Mouse (Mus musculus) myocyte (in vitro differentiated cells): ENCODE measurements around the gene Pkd2.

Experiments
- CEBPB ChIP-seq: IDR thresholded peaks from 2 replicates; pipeline ENCODE4 v1.6.1; 2011; ENCODE audit warnings: mild to moderate bottlenecking, moderate library complexity; ENCODE audit not compliant: poor library complexity, insufficient read depth, severe bottlenecking
- E2F4 ChIP-seq: IDR thresholded peaks from one replicate; pipeline ENCODE4 v1.6.1; 2011; ENCODE audit warnings: mild to moderate bottlenecking, control low read depth, moderate library complexity; ENCODE audit not compliant: insufficient read depth
- MAX ChIP-seq: IDR thresholded peaks from one replicate; pipeline ENCODE4 v1.6.1; 2011; ENCODE audit warnings: low read depth, mild to moderate bottlenecking, control low read depth
- MYOD1 ChIP-seq, 3 experiments: IDR thresholded peaks; one replicate each; pipeline ENCODE4 v1.6.1; 2011; ENCODE audit warnings: control low read depth in 2 of 3, low read depth in 2 of 3, mild to moderate bottlenecking in 2 of 3, moderate library complexity in 1 of 3; ENCODE audit not compliant: insufficient read length in 2 of 3, control insufficient read depth in 1 of 3
- MYOG ChIP-seq, 3 experiments: IDR thresholded peaks; one replicate each; pipeline ENCODE4 v1.6.1; 2011; ENCODE audit warnings: control low read depth in 2 of 3, low read depth in 2 of 3, mild to moderate bottlenecking in 2 of 3; ENCODE audit not compliant: insufficient read length in 2 of 3, control insufficient read depth in 1 of 3, insufficient read depth in 1 of 3
- POLR2A ChIP-seq: IDR thresholded peaks from one replicate; pipeline ENCODE4 v1.6.1; 2011; ENCODE audit warnings: low read depth, mild to moderate bottlenecking, control low read depth, moderate library complexity; ENCODE audit not compliant: insufficient read length
- POLR2AphosphoS2 ChIP-seq: IDR thresholded peaks from one replicate; pipeline ENCODE4 v1.6.1; 2011; ENCODE audit warnings: low read depth, control low read depth; ENCODE audit not compliant: insufficient read length
- SRF ChIP-seq: IDR thresholded peaks from one replicate; pipeline ENCODE4 v1.6.1; 2011; ENCODE audit warnings: low read depth; ENCODE audit not compliant: control insufficient read depth, insufficient read length
- TCF12 ChIP-seq: IDR thresholded peaks from one replicate; pipeline ENCODE4 v1.6.1; 2011; ENCODE audit warnings: mild to moderate bottlenecking, control low read depth; ENCODE audit not compliant: poor library complexity, insufficient read depth, severe bottlenecking
- TCF3 ChIP-seq: IDR thresholded peaks from one replicate; pipeline ENCODE4 v1.6.1; 2011; ENCODE audit warnings: low read depth, control low read depth; ENCODE audit not compliant: insufficient read length
- USF1 ChIP-seq: IDR thresholded peaks from one replicate; pipeline ENCODE4 v1.6.1; 2011; ENCODE audit warnings: low read depth, mild to moderate bottlenecking, control low read depth, moderate library complexity

GRCm38 (mm10) chr5:104482856-104483255, 23.6 kb downstream of the Pkd2 start:
- TF ChIP-seq MYOG (IDR thresholded peaks at IDR 0.05; ENCODE audit: control insufficient read depth in 1 of 3, insufficient read depth in 1 of 3, insufficient read length in 2 of 3, low read depth in 2 of 3) (no peak), POLR2A (no peak), USF1 (no peak), E2F4 (no peak), TCF12 (no peak), SRF (no peak), CEBPB (no peak), MAX (no peak), MYOD1 (IDR thresholded peaks at IDR 0.05; ENCODE audit: control insufficient read depth in 1 of 3, insufficient read length in 2 of 3, low read depth in 2 of 3) (no peak), POLR2AphosphoS2 (no peak), TCF3 (no peak)
